Mouse (Mus musculus) T-helper 2 cell (primary cell): ENCODE results near the gene Mdm2.

Source experiments
- in situ Hi-C: fragments of 300-600 bp; cut with MboI, MseI; formaldehyde crosslinking; loops from one replicate; pipeline ENCODE4 v1.15.1; 2025; ENCODE audit warnings: high pct_unique_total_duplicates

The Mdm2 gene

DNA sequence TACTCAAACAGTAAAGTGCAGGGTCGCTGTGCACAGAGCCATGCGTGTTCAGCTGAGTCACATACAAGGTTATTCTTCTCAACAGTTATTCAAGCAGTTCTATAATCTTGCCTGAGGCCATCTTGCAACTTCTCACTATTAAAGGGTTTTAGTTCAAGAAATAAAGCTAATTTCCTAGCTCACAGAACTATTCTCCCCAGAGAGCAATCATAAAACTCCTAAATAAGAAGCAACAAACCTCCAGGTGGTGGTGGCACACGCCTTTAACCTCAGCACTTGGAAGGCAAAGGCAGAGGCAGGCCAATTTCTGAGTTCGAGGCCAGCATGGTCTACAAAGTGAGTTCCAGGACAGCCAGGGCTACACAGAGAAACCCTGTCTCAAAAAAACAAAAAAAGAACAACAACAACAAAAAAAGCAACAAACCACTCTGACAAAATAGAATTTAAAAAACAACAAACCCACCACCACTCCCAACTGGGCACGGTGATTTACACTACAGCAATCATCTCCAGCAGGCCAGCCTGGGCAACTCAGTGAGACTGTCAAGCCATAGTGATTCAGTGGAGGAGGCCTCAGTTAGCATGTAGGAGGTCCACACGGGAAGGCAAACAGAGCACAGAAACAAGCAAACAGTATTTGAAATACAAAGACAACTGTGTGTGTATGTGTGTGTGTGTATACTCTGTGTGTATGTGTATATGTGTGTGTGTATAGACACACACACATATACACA is 13.6 kb downstream of the Mdm2 start:
- in situ Hi-C loops, result loop anchor here (10.0 kb wide), 1 partner anchor 352 kb away; no protein-coding TSS in a partner anchor

DNA sequence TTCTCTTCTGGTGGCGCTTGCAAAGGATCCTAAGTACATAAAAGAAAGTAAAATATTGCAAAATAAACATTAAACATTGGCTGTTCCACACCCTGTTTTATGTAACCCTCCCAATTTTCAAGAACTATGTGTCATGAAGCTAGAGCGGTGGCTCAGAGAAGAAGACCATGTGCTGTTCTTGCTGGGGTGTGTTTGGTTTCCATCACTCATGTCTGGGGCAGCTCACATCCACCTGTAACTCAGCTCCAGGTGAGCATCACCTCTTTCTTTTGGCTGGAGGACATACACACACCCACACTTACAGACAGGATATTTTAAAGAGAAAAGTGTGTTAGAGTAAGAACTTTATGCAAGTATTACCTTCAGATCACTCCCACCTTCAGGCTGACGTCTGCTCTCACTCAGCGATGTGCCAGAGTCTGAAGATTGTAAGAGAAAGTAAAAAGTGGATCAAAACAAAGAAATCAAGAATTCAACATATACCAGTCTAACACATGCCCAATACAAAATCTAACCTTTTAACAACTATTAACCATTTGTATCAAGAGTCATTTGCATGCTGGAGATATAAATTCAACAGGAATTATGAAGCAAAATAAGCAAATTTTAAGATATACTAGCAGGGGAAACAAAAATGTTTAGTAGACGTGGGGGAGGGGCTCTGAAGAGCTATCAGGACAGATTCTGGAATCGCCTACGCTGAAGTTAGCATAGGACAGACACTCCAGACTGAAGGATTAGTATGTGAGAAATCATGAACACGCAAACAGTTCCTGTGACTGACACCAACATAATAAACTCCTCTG is 14.3 kb downstream of the Mdm2 start:
- in situ Hi-C loops, result loop anchor here (10.0 kb wide), 1 partner anchor 351 kb away; no protein-coding TSS in a partner anchor

DNA sequence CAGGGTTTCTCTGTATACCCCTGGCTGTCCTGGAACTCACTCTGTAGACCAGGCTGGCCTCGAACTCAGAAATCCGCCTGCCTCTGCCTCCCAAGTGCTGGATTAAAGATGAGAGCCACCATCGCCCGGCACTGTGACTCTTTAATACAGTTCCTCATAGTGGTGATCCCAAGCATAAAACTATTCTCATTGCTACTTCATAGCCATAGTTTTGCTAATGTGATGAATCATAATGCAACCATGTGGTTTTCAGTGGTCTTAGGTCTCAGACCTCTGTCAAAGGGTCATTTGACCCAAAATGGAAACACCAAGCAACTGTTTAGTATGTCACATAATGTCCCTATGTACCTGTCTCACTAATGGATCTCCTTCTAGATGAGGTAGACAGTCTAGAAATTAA is 15.0 kb downstream of the Mdm2 start:
- in situ Hi-C loops, result loop anchor here (10.0 kb wide), 1 partner anchor 351 kb away; no protein-coding TSS in a partner anchor

DNA sequence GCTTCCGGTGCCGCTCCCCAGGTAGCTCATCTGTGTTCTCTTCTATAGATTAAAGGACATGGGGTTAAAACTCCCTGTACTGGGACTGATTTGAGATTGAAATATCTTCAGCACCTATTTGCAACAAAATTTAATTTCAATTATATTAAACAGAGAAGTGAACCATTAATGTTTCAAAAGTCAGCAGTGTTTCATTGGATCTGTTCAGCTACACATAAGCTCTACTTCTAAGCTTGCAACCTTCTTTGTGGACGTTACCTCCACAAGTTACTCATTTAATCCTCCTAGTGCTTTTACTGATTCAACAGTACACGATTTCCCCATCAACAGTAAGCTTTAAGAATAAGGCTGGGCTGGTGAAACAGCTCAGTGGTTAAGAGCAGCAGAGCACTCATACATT is 15.5 kb downstream of the Mdm2 start:
- in situ Hi-C loops, result loop anchor here (10.0 kb wide), 1 partner anchor 350 kb away; no protein-coding TSS in a partner anchor

DNA sequence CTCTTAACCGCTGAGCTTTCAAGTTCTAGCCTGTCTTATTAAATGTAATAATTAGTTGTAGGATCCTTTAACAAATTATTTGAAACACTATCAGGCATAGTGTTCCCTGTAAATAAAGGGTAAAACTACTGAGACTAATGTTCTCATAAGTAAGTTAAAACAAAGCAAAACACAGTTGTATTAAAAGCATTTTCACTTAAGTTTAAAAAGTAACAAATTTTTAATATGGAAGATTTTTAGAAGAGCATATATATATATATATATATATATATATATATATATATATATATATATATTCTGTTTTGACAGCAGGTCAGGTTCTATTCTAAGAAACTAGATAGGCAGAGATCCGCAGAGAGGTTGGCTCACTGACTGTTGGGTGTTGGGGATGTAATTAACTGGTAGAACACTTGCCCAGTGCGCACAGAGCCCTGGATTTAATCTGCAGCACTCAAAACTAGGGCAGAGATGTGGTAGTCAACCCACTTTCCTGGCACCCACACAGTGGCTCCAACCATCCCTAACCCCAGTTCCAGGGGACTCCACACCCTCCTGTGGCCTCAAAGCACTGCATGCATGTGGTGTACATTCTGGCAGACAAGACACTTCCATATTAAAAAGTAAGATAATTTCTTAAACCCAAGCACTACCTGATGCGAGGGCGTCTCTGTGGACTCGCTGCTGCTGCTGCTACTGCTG is 16.2 kb downstream of the Mdm2 start:
- in situ Hi-C loops, result loop anchor here (5.0 to 10.0 kb wide), 2 partner anchors 73 to 350 kb away; no protein-coding TSS in a partner anchor

DNA sequence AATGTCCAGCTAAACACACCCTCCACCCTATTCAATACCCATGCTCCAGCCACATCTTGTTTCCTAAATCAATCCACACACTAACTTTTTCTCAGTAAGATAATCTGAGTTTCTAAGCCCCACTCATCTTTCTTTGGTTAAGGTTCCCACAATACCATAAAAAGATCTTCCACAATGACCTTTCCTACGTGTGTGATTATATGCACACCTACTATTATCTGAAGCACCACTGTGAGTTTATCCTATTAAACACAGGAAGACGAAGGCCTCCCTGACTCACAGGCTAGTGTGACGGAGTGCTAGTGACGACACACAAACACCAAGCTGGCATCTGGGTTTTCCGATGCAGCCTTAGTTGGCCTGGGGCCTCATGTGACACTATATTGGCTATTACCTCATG is 17.6 kb downstream of the Mdm2 start:
- in situ Hi-C loops, result loop anchor here (5.0 to 10.0 kb wide), 2 partner anchors 74 to 348 kb away; no protein-coding TSS in a partner anchor

DNA sequence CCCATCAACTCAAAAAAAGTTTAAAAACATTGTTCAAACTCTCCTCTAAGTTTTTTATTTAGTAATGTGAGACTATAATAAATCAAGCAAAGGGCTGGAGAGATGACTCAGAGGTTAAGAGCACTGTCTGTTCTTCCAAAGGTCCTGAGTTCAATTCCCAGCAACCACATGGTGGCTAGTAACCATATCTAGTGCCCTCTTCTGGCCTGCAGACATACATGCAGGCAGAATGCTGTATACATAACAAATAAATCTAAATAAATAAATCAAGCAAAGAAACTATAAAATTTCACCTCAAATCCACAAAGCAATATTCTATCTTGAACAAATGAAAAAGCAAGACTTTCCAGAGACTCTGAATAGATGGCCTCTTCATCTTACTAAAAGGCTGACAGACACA is 18.4 kb downstream of the Mdm2 start:
- in situ Hi-C loops, result loop anchor here (5.0 to 10.0 kb wide), 2 partner anchors 75 to 347 kb away; no protein-coding TSS in a partner anchor

DNA sequence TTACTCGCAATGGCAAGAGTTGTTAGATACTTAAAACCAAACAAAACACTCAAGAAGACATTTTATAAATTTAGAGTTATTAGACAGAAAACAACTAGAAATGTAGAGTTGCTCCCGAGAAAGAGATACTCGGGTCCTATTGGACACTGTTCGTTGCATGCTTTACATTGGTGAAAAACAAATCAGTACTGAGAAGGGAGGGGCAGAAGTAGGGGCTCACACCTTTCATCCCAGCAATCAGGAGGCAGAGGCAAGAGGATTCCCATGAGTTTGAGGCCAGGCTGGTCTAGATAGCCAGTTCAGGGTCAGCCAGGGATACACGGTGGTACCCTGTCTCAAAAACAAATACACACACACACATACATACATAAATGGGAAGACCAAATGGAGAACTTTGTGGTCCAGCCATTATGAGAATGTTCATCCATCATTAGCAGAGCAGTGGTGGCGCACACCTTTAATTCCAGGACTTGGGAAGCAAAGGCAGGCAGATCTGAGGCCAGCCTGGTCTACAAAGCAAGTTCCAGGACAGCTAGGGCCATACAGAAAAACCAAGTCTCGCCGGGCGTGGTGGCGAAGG is 19.1 kb downstream of the Mdm2 start:
- in situ Hi-C loops, result loop anchor here (5.0 to 10.0 kb wide), 2 partner anchors 76 to 347 kb away; no protein-coding TSS in a partner anchor

DNA sequence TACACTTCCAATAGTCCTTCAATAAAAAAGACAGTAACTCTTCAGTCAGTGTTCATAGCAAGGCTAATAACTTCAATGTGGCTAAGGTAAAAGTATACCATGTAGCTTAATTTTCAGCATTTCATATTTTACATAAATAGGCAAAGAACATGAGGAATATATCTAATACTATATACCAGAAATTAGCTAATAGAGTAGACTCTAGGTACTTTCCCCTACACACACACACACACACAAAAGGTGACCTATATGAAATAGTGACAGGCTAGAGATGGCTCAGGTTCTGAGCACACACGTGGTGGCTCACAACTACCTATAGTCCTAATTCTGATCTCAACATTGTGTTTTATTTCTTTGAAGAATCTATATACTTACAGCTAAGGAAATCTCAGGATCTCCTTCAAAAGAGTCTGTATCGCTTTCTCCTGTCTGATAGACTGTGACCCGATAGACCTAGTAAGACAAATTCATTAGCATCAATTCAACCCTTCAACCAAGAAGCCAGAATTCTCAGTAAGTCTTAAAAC is 19.7 kb downstream of the Mdm2 start:
- in situ Hi-C loops, result loop anchor here (5.0 to 10.0 kb wide), 2 partner anchors 76 to 346 kb away; no protein-coding TSS in a partner anchor

DNA sequence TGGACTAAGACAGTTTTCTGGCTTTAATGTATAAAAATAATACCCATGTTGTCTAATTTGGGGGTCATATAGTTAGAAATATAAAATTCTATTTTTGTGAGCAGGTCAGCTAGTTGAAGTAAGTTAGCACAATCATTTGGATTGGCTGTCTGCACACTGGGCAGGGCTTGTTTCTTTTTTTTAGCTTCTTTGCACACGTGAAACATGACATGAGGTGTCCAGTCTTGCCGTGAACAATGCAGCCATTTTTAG is 20.5 kb downstream of the Mdm2 start:
- in situ Hi-C loops, result loop anchor here (5.0 to 10.0 kb wide), 2 partner anchors 77 to 345 kb away; no protein-coding TSS in a partner anchor

DNA sequence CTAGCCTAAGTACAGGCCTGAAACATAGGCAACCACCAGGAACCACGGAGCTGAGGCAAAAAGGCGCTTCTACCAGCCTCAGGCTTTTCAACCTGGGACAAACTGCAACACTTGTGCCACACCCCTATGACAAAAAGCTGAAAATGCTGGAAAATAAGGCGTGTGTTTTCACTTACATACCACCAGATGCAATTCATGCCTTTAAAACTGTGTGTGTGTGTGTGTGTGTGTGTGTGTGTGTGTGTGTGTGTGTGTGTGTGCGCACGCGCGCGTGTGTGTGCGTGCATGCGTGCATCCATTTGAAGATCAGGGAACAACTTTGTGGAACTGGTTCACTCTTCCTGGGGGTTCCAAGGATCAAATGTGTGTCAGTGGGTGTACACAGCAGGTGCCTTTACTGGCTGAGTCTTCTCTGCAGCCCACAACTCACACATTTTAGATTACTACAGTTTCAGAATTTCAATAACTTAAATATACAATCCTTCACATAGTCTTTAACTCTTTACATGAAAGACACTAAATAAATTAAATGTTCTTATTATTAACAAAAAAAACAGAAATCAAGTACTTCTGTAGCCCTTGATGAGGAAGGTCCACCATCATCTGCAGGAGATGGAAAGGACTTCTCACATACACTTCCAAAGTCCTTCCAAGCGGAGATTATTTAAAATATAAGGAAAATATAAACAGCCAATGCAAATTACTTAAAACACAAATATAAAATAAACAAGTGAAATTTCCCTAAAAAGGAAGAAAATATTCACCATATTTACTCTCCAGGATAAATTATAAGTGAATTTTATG is 21.1 kb downstream of the Mdm2 start:
- in situ Hi-C loops, result loop anchor here (5.0 to 10.0 kb wide), 2 partner anchors 78 to 345 kb away; no protein-coding TSS in a partner anchor

DNA sequence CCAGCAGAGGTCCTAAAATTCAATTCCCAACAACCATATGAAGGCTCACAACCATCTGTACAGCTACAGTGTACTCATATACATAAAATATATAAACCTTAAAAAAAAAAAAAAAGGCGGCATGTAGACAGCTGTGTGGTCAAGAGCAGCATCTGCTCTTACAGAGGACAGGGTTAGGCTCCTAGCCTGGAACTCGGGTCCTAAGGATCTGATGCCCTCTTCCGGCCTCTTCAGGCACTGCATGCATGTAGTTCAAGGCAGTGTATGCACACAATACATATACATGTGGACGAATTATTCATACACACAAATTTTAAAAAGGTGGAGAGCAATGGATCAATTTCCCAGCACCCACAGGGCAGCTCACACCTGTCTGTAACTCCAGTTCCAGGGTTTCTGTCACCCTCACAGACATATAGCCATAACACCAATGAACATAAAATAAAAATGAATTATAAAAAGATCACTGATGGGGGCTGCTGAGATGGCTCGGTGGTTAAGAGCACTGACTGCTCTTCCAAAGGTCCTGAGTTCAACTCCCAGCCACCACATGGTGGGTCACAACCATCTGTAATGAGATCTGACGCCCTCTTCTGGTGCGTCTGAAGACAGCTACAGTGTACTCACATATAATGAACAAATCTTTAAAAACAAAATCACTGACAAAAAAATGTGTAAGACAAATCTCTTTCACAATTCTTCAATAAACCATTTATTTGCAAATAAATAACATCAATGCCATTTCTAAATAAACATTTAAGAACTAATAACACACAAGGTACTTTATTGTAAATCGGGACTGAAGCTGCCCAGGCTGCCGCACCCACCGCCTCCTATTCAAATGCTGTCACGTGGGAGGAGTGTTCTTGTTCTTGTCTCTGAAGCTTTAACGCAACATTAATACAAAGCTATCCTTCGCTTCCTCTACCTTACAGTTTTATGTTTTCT is 22.1 kb downstream of the Mdm2 start:
- in situ Hi-C loops, result no loop called here

DNA sequence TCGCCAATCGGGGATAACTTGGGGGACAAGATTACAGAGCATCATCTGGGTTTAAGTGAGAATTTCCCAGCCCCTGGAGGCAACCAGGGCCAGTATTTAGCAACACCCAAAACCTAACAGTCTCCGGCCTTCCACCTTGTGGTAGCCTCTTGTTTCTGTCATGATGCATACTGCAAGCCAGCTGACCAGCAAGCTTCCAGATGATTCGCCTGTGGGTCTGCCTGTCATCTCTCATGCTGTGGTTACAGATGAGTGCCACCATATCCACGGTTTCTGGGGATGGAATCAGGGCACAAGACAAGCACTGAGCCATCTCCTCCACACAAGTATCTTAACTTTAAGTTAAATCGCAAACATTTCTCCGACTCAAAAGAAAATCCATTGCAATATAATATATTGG is 23.0 kb downstream of the Mdm2 start:
- in situ Hi-C loops, result no loop called here

DNA sequence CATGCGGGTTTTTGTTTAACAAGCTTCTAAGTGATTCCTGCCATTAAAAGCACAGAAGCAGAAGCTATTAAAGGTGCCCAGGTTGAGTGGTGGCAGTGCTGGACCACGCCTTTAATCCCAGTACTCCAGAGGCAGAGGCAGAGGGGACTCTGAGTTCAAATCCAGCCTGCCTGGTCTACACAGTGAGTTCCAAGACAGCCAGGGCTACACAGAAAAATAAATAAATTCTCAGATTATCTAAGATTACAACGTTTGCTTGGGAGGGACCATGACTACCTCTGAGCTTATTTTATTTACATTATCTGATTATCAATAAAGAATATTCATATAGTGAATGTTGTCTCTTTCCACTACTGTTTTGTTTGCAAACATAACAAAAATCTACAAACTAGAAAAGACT is 23.5 kb downstream of the Mdm2 start:
- in situ Hi-C loops, result no loop called here

DNA sequence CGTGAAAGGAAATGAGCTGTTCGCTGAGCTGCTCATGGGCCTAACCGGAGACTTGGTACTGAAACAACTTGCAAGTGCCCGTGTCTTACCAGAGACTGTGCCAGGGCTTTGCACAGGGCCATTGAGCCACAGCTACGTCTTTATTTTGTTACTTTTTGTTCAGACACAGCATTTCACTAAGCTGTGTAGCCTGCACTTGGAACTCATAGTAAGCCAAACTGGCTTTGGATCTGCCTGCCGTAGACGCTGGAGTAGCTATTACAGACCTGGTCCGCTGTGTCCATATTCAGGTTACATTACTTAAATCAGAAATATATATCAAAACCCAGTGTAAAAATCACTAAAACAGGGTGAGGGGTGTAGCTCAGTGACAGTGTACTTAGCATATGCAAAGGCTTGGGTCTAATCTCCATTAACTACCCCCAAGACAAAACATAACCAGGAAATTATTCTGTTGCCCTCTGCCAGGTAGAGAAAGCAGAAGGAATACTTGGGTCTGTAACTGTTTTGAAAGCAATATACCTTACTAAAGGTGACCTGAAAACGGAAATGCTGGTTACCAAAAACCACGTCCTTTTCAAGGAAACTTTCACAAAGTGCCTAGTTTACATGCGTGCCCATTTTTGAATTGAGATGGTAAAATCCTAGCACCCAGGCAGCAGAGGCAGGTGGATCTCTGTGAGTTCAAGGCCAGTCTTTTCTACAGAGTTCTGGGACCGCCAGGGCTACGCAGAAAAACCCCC is 24.5 kb downstream of the Mdm2 start:
- in situ Hi-C loops, result no loop called here

DNA sequence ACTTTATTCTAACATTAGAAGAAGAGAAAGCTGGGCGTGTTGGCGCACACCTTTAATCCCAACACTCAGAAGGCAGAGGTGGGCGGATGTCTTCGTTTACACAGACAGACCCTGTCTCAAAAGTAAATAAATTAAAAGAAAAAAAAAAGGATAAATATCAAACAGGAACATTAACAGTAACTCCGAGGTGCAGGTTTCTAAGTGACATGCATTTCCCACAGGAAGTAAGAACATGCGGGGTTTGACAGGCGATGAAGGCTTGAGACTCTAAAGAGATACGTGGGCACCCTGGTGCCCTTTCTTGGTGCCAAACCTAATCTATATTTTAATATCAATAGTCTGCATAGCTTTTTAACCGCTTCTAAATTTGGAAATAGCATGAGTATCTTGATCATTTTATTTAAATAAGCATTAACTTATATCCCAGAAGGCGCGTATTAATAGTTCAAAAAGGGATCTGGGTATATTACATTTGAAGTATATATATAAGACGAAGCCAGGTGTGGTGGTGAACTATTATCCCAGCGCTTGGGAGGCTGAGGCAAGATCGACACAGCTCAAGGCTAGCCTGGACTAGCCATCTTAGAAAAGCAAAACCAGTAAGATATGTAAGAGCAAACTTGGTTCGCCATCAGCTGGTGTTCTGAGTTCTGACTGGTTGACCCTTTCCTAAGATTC is 25.2 kb downstream of the Mdm2 start:
- in situ Hi-C loops, result no loop called here

DNA sequence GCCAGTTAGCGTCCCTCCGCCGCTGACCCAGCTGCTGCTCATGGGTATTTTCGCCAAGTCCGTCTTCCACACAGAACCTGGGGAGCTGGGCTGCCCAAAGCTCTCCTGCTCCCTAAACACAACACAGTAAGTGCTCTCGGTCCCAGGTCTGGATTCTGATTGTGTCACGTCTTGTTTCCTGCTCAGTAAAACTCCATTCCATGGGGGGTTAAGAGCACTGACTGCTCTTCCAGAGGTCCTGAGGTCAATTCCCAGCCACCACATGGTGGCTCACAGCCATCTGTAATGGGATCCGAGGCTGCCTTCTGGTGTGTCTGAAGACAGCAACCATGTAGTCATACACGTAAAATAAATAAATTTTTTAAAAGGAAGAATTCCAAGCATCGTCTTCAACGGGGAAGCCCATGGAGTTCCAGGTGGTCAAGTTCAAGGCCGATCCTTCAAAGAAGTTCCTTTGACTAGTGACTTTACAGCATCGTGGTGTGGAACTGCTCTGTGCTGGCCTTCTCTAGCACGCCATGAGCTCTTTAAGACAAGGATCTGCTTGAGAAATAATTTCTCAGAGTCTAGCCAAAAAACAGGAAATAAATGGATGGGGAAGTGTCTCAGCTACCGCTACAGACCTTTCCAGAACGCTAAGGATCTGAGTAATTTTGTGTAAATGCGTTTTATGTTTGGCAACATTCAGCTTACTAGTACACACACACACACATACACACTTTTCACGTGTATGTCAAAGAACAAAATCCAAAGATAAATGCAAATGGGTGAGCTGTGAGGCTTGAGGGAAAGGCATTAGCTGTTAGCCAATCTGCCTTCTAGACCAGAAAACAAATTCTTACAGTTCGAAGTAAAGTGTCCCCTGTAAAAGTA is 26.0 kb downstream of the Mdm2 start:
- in situ Hi-C loops, result loop anchor here (5.0 kb wide), 1 partner anchor 232 kb away; no protein-coding TSS in a partner anchor
